Mouse (Mus musculus): Measurements from ENCODE around the gene Heatr5a. TPM values are rescaled to one million over a fixed set of nuclear protein-coding genes. Genes with fewer than 3 reads are reported as not detected.

Gene Heatr5a
- polyA plus RNA-seq, 1 experiment: 3.5 TPM

- H3K9me3 ChIP-seq: no peaks in the 10 kb centered on the region
- peaks cover 95% of the 10 kb centered on the region for H3K36me3 ChIP-seq (replicated peaks; ENCODE audit: low read length)
- TF ChIP-seq FLI1 (IDR thresholded peaks at IDR 0.05; ENCODE audit: low read length) (no peak), GATA1 (IDR thresholded peaks at IDR 0.05; ENCODE audit: borderline replicate concordance, low read length) (no peak)
- no peak overlapping the region for H3K4me3 ChIP-seq (replicated peaks)
- H3K27me3 ChIP-seq (replicated peaks): no peaks in the 10 kb centered on the region
- peaks cover 17% of the 10 kb centered on the region for H3K4me1 ChIP-seq
Measured at GRCm38 (mm10) chr12:51945331-51945730, 25.8 kb downstream of the Heatr5a start.

- H3K36me3 ChIP-seq (replicated peaks; ENCODE audit: low read length): peaks cover 97% of the 10 kb centered on the region
- no peak for TF ChIP-seq GATA1 (IDR thresholded peaks at IDR 0.05; ENCODE audit: borderline replicate concordance, low read length)
- no peak for TF ChIP-seq FLI1 (IDR thresholded peaks at IDR 0.05; ENCODE audit: low read length)
- no peaks in the 10 kb centered on the region for H3K27me3 ChIP-seq (replicated peaks)
- no peak overlapping the region for H3K4me3 ChIP-seq (replicated peaks)
- H3K9me3 ChIP-seq: no peaks in the 10 kb centered on the region
- H3K4me1 ChIP-seq: no peaks in the 10 kb centered on the region
Measured at GRCm38 (mm10) chr12:51939848-51940247, 31.3 kb downstream of the Heatr5a start.

GRCm38 (mm10) chr12:51937938-51938337, 33.2 kb downstream of the Heatr5a start:
- H3K9me3 ChIP-seq: no peaks in the 10 kb centered on the region
- no peak overlapping the region for H3K4me3 ChIP-seq (replicated peaks)
- H3K36me3 ChIP-seq (replicated peaks; ENCODE audit: low read length): peaks cover 86% of the 10 kb centered on the region
- no peaks in the 10 kb centered on the region for H3K27me3 ChIP-seq (replicated peaks)
- TF ChIP-seq FLI1 (IDR thresholded peaks at IDR 0.05; ENCODE audit: low read length) (no peak), GATA1 (IDR thresholded peaks at IDR 0.05; ENCODE audit: borderline replicate concordance, low read length) (no peak)
- no peaks in the 10 kb centered on the region for H3K4me1 ChIP-seq

GRCm38 (mm10) chr12:51929630-51930029, 41.5 kb downstream of the Heatr5a start:
- no peak for TF ChIP-seq FLI1 (IDR thresholded peaks at IDR 0.05; ENCODE audit: low read length)
- TF ChIP-seq GATA1 (IDR thresholded peaks at IDR 0.05; ENCODE audit: borderline replicate concordance, low read length): no peak
- Histone ChIP-seq H3K9me3 (no peaks in the 10 kb centered on the region), H3K36me3 (replicated peaks; ENCODE audit: low read length) (peaks cover 83% of the 10 kb centered on the region)

GRCm38 (mm10) chr12:51917191-51917590, 53.9 kb downstream of the Heatr5a start:
- H3K4me1 ChIP-seq: no peaks in the 10 kb centered on the region
- H3K4me3 ChIP-seq (replicated peaks): no peak overlapping the region
- H3K27me3 ChIP-seq (replicated peaks): no peaks in the 10 kb centered on the region
- TF ChIP-seq FLI1 (IDR thresholded peaks at IDR 0.05; ENCODE audit: low read length): no peak
- TF ChIP-seq GATA1 (IDR thresholded peaks at IDR 0.05; ENCODE audit: borderline replicate concordance, low read length): no peak
- H3K36me3 ChIP-seq (replicated peaks; ENCODE audit: low read length): peaks cover 99% of the 10 kb centered on the region
- H3K9me3 ChIP-seq: no peaks in the 10 kb centered on the region

More at GRCm38 (mm10) chr12:51929630-51930029, 41.5 kb downstream of the Heatr5a start:
- H3K4me1 ChIP-seq: no peaks in the 10 kb centered on the region
- H3K4me3 ChIP-seq (replicated peaks): no peak overlapping the region
- H3K27me3 ChIP-seq (replicated peaks): no peaks in the 10 kb centered on the region

GRCm38 (mm10) chr12:51914903-51915670, 56.0 kb downstream of the Heatr5a start:
- H3K36me3 ChIP-seq (replicated peaks; ENCODE audit: low read length): peaks cover 99% of the 10 kb centered on the region
- H3K4me3 ChIP-seq (replicated peaks): no peak overlapping the region
- TF ChIP-seq GATA1 (IDR thresholded peaks at IDR 0.05; ENCODE audit: borderline replicate concordance, low read length): no peak
- no peak for TF ChIP-seq FLI1 (IDR thresholded peaks at IDR 0.05; ENCODE audit: low read length)
- H3K27me3 ChIP-seq (replicated peaks): no peaks in the 10 kb centered on the region
- no peaks in the 10 kb centered on the region for H3K4me1 ChIP-seq
- H3K9me3 ChIP-seq: no peaks in the 10 kb centered on the region

- peaks cover 97% of the 10 kb centered on the region for H3K36me3 ChIP-seq (replicated peaks; ENCODE audit: low read length)
Measured at GRCm38 (mm10) chr12:51909202-51909601, 61.9 kb downstream of the Heatr5a start.

GRCm38 (mm10) chr12:51907543-51907942, 63.6 kb downstream of the Heatr5a start:
- TF ChIP-seq GATA1 (IDR thresholded peaks at IDR 0.05; ENCODE audit: borderline replicate concordance, low read length): no peak
- no peak for TF ChIP-seq FLI1 (IDR thresholded peaks at IDR 0.05; ENCODE audit: low read length)
- peaks cover 89% of the 10 kb centered on the region for H3K36me3 ChIP-seq (replicated peaks; ENCODE audit: low read length)
- H3K9me3 ChIP-seq: no peaks in the 10 kb centered on the region
- peaks cover 4% of the 10 kb centered on the region; the same call in 1 of the 2 replicates for H3K4me1 ChIP-seq
- no peak overlapping the region for H3K4me3 ChIP-seq (replicated peaks)
- no peaks in the 10 kb centered on the region for H3K27me3 ChIP-seq (replicated peaks)

More at GRCm38 (mm10) chr12:51909202-51909601, 61.9 kb downstream of the Heatr5a start:
- H3K4me3 ChIP-seq (replicated peaks): no peak overlapping the region
- no peaks in the 10 kb centered on the region for H3K27me3 ChIP-seq (replicated peaks)
- no peaks in the 10 kb centered on the region for H3K9me3 ChIP-seq
- peaks cover 4% of the 10 kb centered on the region; the same call in 1 of the 2 replicates for H3K4me1 ChIP-seq
- no peak for TF ChIP-seq GATA1 (IDR thresholded peaks at IDR 0.05; ENCODE audit: borderline replicate concordance, low read length)
- no peak for TF ChIP-seq FLI1 (IDR thresholded peaks at IDR 0.05; ENCODE audit: low read length)

- Histone ChIP-seq H3K36me3 (replicated peaks; ENCODE audit: low read length) (peaks cover 84% of the 10 kb centered on the region), H3K9me3 (no peaks in the 10 kb centered on the region), H3K4me1 (no peaks in the 10 kb centered on the region), H3K27me3 (replicated peaks) (no peaks in the 10 kb centered on the region), H3K4me3 (replicated peaks) (no peak overlapping the region)
- no peak for TF ChIP-seq FLI1 (IDR thresholded peaks at IDR 0.05; ENCODE audit: low read length)
- no peak for TF ChIP-seq GATA1 (IDR thresholded peaks at IDR 0.05; ENCODE audit: borderline replicate concordance, low read length)
Measured at GRCm38 (mm10) chr12:51900551-51900950, 70.6 kb downstream of the Heatr5a start.

GRCm38 (mm10) chr12:51896901-51897300, 74.2 kb downstream of the Heatr5a start:
- H3K36me3 ChIP-seq (replicated peaks; ENCODE audit: low read length): peaks cover 97% of the 10 kb centered on the region

More at GRCm38 (mm10) chr12:51896901-51897300, 74.2 kb downstream of the Heatr5a start:
- TF ChIP-seq GATA1 (IDR thresholded peaks at IDR 0.05; ENCODE audit: borderline replicate concordance, low read length) (no peak), FLI1 (IDR thresholded peaks at IDR 0.05; ENCODE audit: low read length) (no peak)
- H3K27me3 ChIP-seq (replicated peaks): no peaks in the 10 kb centered on the region
- no peak overlapping the region for H3K4me3 ChIP-seq (replicated peaks)
- no peaks in the 10 kb centered on the region for H3K4me1 ChIP-seq
- no peaks in the 10 kb centered on the region for H3K9me3 ChIP-seq

Measured in megakaryocyte, embryonic 14.5 days (primary cell).